Comparison of ENCODE assay signal across 15 mouse cellular contexts in genomic region chr11:62253380-62253779, GRCm38 (mm10). TPM values are rescaled to one million over a fixed set of nuclear protein-coding genes. Genes with fewer than 3 reads are reported as not detected.
"Had no signal": no experiment of that assay in that cellular context is flagged by ENCODE, and none has a peak within 500 bp of the region (broad histone marks: within the 10 kb centered on the region; RNA-seq: fewer than 3 reads in every experiment).

No protein-coding gene starts in this region.

- H3K27ac ChIP-seq: kidney, postnatal 0 days; layer of hippocampus, adult 2 months; limb, embryonic 13.5 days; liver, embryonic 14.5 days; midbrain, embryonic 10.5 days; stomach, embryonic 15.5 days had no signal

- H3K36me3 ChIP-seq: limb, embryonic 13.5 days; midbrain, embryonic 10.5 days; stomach, embryonic 15.5 days had no signal

- H3K4me3 ChIP-seq: layer of hippocampus, adult 2 months; limb, embryonic 13.5 days; midbrain, embryonic 10.5 days; myocyte; stomach, embryonic 15.5 days had no signal

- H3K9ac ChIP-seq: liver, embryonic 14.5 days; stomach, embryonic 15.5 days had no signal

- H3K9me3 ChIP-seq: limb, embryonic 13.5 days; midbrain, embryonic 10.5 days; stomach, embryonic 15.5 days had no signal

- H3K4me2 ChIP-seq: limb, embryonic 13.5 days; stomach, embryonic 15.5 days had no signal

- DNase-seq: kidney, adult 11 months; kidney, adult 9 months; kidney, postnatal 4 days; lung, adult 18-20 months; midbrain, embryonic 14.5 days; right cerebral cortex, postnatal 14 days; thymus, postnatal 14 days had no signal

RNA-seq across cellular contexts. Expression of gene Adora2b, which starts 4.6 kb away (rescaled TPM):
- total RNA-seq: liver, adult 2 months had no signal
